Mouse (Mus musculus): ENCODE measurements at regions not wholly inside any gene's neighbourhood (a gene's known extent, or its start where the extent isn't known, plus 50 kb on each side); places are given as distances from the start of the nearest gene placed in this dataset.

- TF ChIP-seq CTCF (IDR thresholded peaks at IDR 0.05; ENCODE audit: borderline replicate concordance, control insufficient read depth, extremely low read depth, insufficient read depth, low read length, poor library complexity), result no peak
- TF ChIP-seq POLR2A (IDR thresholded peaks at IDR 0.05; ENCODE audit: control insufficient read depth, extremely low read depth, insufficient read depth, low read length, poor library complexity), result no peak
Observed at GRCm38 (mm10) chr12:35710323-35710722, 175.5 kb upstream of the Ahr start.
